Mouse (Mus musculus) heart, adult 2 months (tissue): ENCODE data around the gene Evc2. TPM values are rescaled to one million over a fixed set of nuclear protein-coding genes. Genes with fewer than 3 reads are reported as not detected.

Experiments
- DNase-seq, 2 experiments: peaks; one replicate each; pipeline ENCODE4 v3.0.0; 2021
- H3K27ac ChIP-seq: fragments of 200-600 bp; 2 replicates; pipeline ENCODE4 v1.8.1; 2022
- H3K27me3 ChIP-seq: fragments of 200-500 bp; 2 replicates; pipeline ENCODE4 v1.6.1; 2012; ENCODE audit warnings: mild to moderate bottlenecking, low read length, inconsistent platforms, mixed read lengths; ENCODE audit not compliant: control insufficient read depth, insufficient read depth
- H3K36me3 ChIP-seq: fragments of 200-500 bp; 2 replicates; pipeline ENCODE4 v1.6.1; 2012; ENCODE audit warnings: low read length, inconsistent platforms; ENCODE audit not compliant: control insufficient read depth, insufficient read depth
- H3K4me1 ChIP-seq: fragments of 200-500 bp; 2 replicates; pipeline ENCODE4 v1.6.1; 2011; ENCODE audit warnings: low read length; ENCODE audit not compliant: control insufficient read depth, insufficient read depth
- H3K4me3 ChIP-seq: fragments of 200-600 bp; 2 replicates; pipeline ENCODE4 v1.8.1; 2022
- H3K79me2 ChIP-seq: fragments of 200-500 bp; replicated peaks from 2 replicates; pipeline ENCODE4 v1.6.1; 2012; ENCODE audit warnings: mild to moderate bottlenecking, inconsistent platforms, low read length, moderate library complexity, mixed read lengths; ENCODE audit not compliant: control insufficient read depth, insufficient read depth
- H3K9ac ChIP-seq: fragments of 200-500 bp; 2 replicates; pipeline ENCODE4 v1.6.1; 2012; ENCODE audit warnings: low read depth, mild to moderate bottlenecking, control low read depth, inconsistent platforms, low read length, mixed read lengths
- CTCF ChIP-seq: fragments of 200-600 bp; IDR thresholded peaks from 2 replicates; pipeline ENCODE4 v1.8.1; 2022; ENCODE audit warnings: antibody characterized with exemption, mild to moderate bottlenecking, moderate library complexity
- EP300 ChIP-seq: fragments of 200-500 bp; IDR thresholded peaks from 2 replicates; pipeline ENCODE4 v1.6.1; 2011; ENCODE audit warnings: low read depth, low read length, control low read depth; ENCODE audit not compliant: insufficient read depth
- POLR2A ChIP-seq: fragments of 200-500 bp; IDR thresholded peaks from 2 replicates; pipeline ENCODE4 v1.6.1; 2011; ENCODE audit warnings: mild to moderate bottlenecking, low read depth, low read length, control low read depth; ENCODE audit not compliant: insufficient read depth
- WGBS: fragments of 180-500 bp; shearing (Covaris S2); methylation state at CpG from one replicate; pipeline ENCODE4 v1.1.7; 2018; 5-methylcytosine and 5-hydroxymethylcytosine counted together
- intact Hi-C: fragments of 180-260 bp; cut with DNase I; formaldehyde crosslinking; loops from one replicate; pipeline ENCODE4 v1.15.1; 2025
- polyA plus RNA-seq: library from polyadenylated mRNA; depleted of rRNA; stranded (reverse); fragments of >200 nt; gene quantifications from 2 replicates; pipeline ENCODE4 v1.2.3, GENCODE M21; 2012
- total RNA-seq, 2 experiments: library from RNA; stranded (reverse); gene quantifications; 2 replicates each; pipeline ENCODE4 v1.2.3; 2021

Gene Evc2
- total and polyA plus RNA-seq, 3 experiments: 4.3 to 8.3 (median 4.9) TPM

- no peaks in the 10 kb centered on the region for H3K4me1 ChIP-seq
- H3K36me3 ChIP-seq: no peaks in the 10 kb centered on the region
- 43% methylated on average over 3 of the region's 3 CpGs for WGBS
- no peak for DNase-seq
- TF ChIP-seq EP300: no peak
- H3K4me3 ChIP-seq: no peak overlapping the region
- H3K79me2 ChIP-seq: no peaks in the 10 kb centered on the region
- intact Hi-C loops: no loop called here
- H3K27me3 ChIP-seq: no peaks in the 10 kb centered on the region
- H3K27ac ChIP-seq: no peak overlapping the region
- H3K9ac ChIP-seq: no peak overlapping the region
These were observed 109.2 kb downstream of the Evc2 start for GRCm38 (mm10) chr5:37447546-37447945.

GRCm38 (mm10) chr5:37456590-37456989 is 118.3 kb downstream of the Evc2 start:
- H3K27me3 ChIP-seq: no peaks in the 10 kb centered on the region
- no peak overlapping the region for H3K4me3 ChIP-seq
- no peaks in the 10 kb centered on the region for H3K36me3 ChIP-seq
- H3K79me2 ChIP-seq: no peaks in the 10 kb centered on the region
- no peak for TF ChIP-seq CTCF
- TF ChIP-seq POLR2A: no peak
- no peak for TF ChIP-seq EP300
- no peak overlapping the region for H3K27ac ChIP-seq
- H3K4me1 ChIP-seq: no peaks in the 10 kb centered on the region
- WGBS: 58% methylated on average over 2 of the region's 2 CpGs
- DNase-seq: no peak
- no peak overlapping the region for H3K9ac ChIP-seq
- intact Hi-C loops: no loop called here

- H3K36me3 ChIP-seq: no peaks in the 10 kb centered on the region
- H3K9ac ChIP-seq: no peak overlapping the region
- no peaks in the 10 kb centered on the region for H3K79me2 ChIP-seq
- intact Hi-C loops: no loop called here
- H3K27me3 ChIP-seq: no peaks in the 10 kb centered on the region
- no peaks in the 10 kb centered on the region for H3K4me1 ChIP-seq
- no peak for TF ChIP-seq CTCF
- H3K4me3 ChIP-seq: no peak overlapping the region
- no peak overlapping the region for H3K27ac ChIP-seq
- 72% methylated on average over 5 of the region's 5 CpGs for WGBS
- no peak for DNase-seq
These were observed 118.9 kb downstream of the Evc2 start for GRCm38 (mm10) chr5:37457191-37457590.

- Histone ChIP-seq H3K79me2 (no peaks in the 10 kb centered on the region), H3K27ac (no peak overlapping the region), H3K4me3 (no peak overlapping the region), H3K4me1 (no peaks in the 10 kb centered on the region), H3K36me3 (no peaks in the 10 kb centered on the region), H3K27me3 (no peaks in the 10 kb centered on the region), H3K9ac (no peak overlapping the region)
- WGBS: 77% methylated on average over 2 of the region's 2 CpGs
- no peak for DNase-seq
- intact Hi-C loops: no loop called here
- no peak for TF ChIP-seq POLR2A
- TF ChIP-seq EP300: no peak
- no peak for TF ChIP-seq CTCF
These were observed 119.5 kb downstream of the Evc2 start for GRCm38 (mm10) chr5:37457831-37458230.

GRCm38 (mm10) chr5:37458236-37458635 is 119.9 kb downstream of the Evc2 start:
- no peak for TF ChIP-seq CTCF
- no peak for TF ChIP-seq POLR2A
- Histone ChIP-seq H3K4me3 (no peak overlapping the region), H3K9ac (no peak overlapping the region), H3K4me1 (no peaks in the 10 kb centered on the region), H3K36me3 (no peaks in the 10 kb centered on the region), H3K27me3 (no peaks in the 10 kb centered on the region), H3K79me2 (no peaks in the 10 kb centered on the region), H3K27ac (no peak overlapping the region)
- 69% methylated on average over 2 of the region's 2 CpGs for WGBS
- DNase-seq: no peak
- intact Hi-C loops: no loop called here

GRCm38 (mm10) chr5:37465461-37465860 is 127.2 kb downstream of the Evc2 start:
- Histone ChIP-seq H3K4me3 (no peak overlapping the region), H3K36me3 (no peaks in the 10 kb centered on the region), H3K79me2 (no peaks in the 10 kb centered on the region), H3K27me3 (no peaks in the 10 kb centered on the region), H3K9ac (no peak overlapping the region), H3K27ac (no peak overlapping the region), H3K4me1 (no peaks in the 10 kb centered on the region)
- no peak for DNase-seq
- WGBS: 89% methylated on average over 10 of the region's 10 CpGs
- intact Hi-C loops: no loop called here
- TF ChIP-seq EP300 (no peak), CTCF (no peak), POLR2A (no peak)

GRCm38 (mm10) chr5:37467646-37468045 is 129.3 kb downstream of the Evc2 start:
- intact Hi-C loops: no loop called here
- no peaks in the 10 kb centered on the region for H3K36me3 ChIP-seq
- no peak overlapping the region for H3K4me3 ChIP-seq
- H3K79me2 ChIP-seq: no peaks in the 10 kb centered on the region
- no peak overlapping the region for H3K27ac ChIP-seq
- 38% methylated on average over 2 of the region's 2 CpGs for WGBS
- H3K27me3 ChIP-seq: no peaks in the 10 kb centered on the region
- no peak overlapping the region for H3K9ac ChIP-seq
- no peak for DNase-seq
- H3K4me1 ChIP-seq: no peaks in the 10 kb centered on the region
- TF ChIP-seq CTCF: no peak
- no peak for TF ChIP-seq EP300
- TF ChIP-seq POLR2A: no peak
